Mouse (Mus musculus): ENCODE measurements around the gene Nos1.
A peak's percentile ranks its signal among the peaks of the same experiment; 100 is the strongest.

The Nos1 gene

GRCm38 (mm10) chr5:117780681-117781080 is at the start of gene Nos1:
Nos1 (plus strand) TSS chr5:117781032.
- DNase-seq, result no peak

- no peak for DNase-seq
These were observed 49.5 kb upstream of the Nos1 start for GRCm38 (mm10) chr5:117731311-117731710.

DNA sequence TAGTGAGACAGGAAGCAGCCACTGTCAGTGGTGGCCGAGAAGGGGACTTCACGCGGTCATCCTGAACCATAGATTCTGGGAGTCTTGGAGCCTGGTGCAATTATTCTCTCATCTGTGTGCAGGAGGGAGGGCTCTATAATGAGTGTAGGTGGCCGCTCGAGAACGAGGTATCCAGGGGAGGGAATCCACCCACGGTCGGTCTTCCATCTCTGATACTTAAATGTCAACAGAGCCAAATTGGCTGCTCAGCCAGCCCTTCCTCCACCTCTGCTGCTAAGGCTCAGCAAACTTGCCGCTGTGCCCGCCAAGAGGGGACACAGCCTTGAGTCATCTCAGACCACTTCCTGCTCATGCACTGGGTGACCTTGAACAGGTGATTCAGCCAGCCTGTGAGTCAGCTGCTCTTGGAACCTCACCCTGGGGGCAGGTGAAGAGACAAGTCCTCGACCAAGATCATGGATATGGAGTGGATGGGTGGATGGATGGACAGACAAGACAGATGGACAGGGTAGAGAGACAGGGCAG is 36.1 kb upstream of the Nos1 start:
- no peak for DNase-seq

DNA sequence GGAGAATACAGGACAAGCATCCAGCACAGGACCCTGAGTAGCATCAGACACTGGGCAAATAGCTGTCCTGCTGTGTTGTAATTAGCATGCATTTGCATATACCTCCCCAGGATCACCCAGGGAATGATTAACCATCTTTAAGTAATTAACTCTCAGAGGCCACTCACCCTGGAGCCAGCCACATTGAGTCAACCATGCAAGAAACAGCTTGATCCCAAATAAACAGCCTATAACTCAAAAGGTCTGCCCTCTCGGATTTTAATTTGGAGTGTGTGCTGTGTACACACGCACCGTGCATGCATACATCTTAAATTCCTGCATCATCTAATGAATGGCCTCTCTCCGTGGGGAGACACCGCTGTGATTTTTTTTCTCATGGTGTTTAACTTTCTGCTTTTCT is 31.5 kb upstream of the Nos1 start:
- no peak for DNase-seq

- no peak for DNase-seq
These were observed 22.9 kb upstream of the Nos1 start for GRCm38 (mm10) chr5:117757696-117758482.

DNA sequence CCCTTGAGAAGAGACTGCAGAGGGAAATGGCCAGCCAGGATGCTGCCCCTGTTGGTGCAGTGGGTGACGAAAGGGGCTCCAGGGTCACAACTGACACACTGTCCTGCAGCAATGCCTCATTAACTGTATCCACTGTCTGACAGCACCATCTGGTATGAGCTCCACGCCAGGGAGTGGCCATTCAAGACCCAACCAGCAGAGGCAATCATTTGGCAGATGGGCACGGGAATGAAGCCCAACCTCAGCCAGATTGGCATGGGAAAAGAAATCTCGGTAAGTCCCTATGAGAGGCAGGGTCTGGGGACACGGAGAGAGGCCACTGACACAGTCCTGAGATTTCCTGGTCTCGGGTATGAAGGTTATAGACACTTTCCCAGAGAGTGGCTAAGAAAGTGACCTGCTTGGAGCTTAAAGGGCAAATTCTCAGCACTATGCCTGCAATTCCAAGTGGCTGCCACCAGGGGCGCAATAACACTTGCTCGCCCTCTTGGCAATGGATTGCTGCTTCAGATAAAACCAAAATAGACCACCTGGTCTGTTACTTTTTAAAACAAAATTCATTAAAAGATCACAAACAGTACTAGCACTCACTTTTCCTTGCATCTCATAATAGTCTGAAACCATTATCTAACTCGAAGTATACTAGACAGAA is 19.5 kb upstream of the Nos1 start:
- DNase-seq, result no peak

- no peak for DNase-seq
These were observed 16.3 kb upstream of the Nos1 start for GRCm38 (mm10) chr5:117764496-117764895.

GRCm38 (mm10) chr5:117779175-117779574 is 1.7 kb upstream of the Nos1 start:
- peak in 1 of 2 experiments; percentile 17 for DNase-seq

- no peak for DNase-seq
These were observed 346 bp downstream of the Nos1 start for GRCm38 (mm10) chr5:117781178-117781577.

GRCm38 (mm10) chr5:117790071-117790470 is 9.2 kb downstream of the Nos1 start:
- no peak for DNase-seq

- no peak for DNase-seq
These were observed 11.0 kb downstream of the Nos1 start for GRCm38 (mm10) chr5:117791875-117792274.

- no peak for DNase-seq
These were observed 20.0 kb downstream of the Nos1 start for GRCm38 (mm10) chr5:117800849-117801248.

DNA sequence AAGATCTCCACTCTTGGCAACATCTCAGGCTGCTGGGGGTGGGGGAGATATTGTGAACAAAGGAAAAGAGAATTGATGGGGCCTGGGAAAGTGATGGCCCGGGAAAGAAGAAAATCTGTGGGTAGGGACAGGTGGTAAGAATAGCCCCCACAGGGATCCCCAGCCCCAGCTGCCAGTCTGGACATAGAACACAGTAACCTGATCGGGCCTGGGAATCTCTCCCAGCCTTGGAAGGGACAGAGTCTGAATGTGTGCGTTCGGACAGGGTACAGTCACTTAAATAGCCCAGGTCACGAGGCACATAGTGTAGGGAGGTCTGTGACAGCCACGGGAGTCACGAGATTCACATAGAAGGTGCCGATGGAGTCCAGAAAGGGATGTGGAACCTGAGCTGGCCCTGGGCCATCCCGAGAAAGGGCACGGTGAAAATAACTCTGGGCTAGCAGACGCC is 21.3 kb downstream of the Nos1 start:
- DNase-seq, result peak; percentile 32 to 42

GRCm38 (mm10) chr5:117803551-117803950 is 22.7 kb downstream of the Nos1 start:
- DNase-seq, result no peak

DNA sequence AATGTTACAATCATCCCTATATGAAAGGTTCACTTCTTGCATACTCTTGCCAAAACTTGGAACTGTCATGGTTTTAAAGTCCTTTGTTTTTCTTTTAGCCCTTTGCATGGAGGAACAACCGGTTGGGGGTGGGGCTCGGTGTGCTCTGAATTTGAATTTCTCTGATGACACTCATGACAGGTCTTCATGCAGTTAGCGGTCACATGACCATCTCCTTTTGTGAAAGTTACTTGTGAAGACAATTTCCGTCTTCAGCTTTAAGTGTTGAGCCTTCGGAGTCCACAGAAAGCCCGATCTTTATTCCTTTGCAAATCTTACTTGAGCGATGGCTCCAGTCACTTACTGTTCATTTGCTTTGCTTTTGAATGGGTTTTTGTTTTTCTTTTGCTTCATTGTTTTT is 30.1 kb downstream of the Nos1 start:
- no peak for DNase-seq

- no peak for DNase-seq
These were observed 38.0 kb downstream of the Nos1 start for GRCm38 (mm10) chr5:117818800-117819199.

- DNase-seq, result no peak
These were observed 39.6 kb downstream of the Nos1 start for GRCm38 (mm10) chr5:117820445-117820844.

GRCm38 (mm10) chr5:117823811-117824210 is 43.0 kb downstream of the Nos1 start:
- no peak for DNase-seq

DNA sequence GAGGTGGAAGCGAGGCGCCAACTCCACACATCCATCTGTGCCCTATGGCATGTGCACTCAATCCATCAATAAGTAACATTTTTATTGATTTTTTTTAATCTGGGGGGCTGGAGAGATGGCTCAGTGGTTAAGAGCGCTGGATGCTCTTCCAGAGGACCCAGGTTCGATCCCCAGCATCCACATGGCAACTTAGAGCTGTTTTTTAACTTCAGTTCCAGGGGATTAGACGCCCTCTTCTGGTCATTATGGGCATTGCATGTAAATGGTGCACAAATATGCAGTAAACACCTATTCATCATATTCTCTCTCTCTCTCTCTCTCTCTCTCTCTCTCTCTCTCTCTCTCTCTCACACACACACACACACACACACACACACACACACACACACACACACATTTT is 43.7 kb downstream of the Nos1 start:
- no peak for DNase-seq

GRCm38 (mm10) chr5:117825336-117825735 is 44.5 kb downstream of the Nos1 start:
- DNase-seq, result no peak

GRCm38 (mm10) chr5:117827366-117827765 is 46.5 kb downstream of the Nos1 start:
- no peak for DNase-seq

DNA sequence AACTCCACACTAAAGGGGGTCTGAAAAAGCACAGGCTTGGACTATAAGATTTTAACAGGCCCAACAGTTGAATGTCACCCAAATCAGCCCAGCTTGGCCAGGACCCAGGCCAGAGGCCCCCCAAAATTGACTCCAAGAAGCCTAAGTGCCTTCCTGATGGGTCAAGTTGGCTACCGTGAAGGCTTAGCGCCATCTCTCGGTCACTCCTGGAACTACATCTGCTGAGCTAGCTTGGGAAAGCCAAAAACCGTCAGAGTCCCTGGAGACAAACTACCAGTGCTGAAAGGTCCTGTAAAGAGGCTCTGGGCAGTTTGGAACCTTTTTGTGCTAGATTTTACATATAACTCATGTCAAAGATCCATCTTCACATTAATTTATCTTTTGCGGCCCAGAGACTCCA is 56.1 kb downstream of the Nos1 start:
- peak; percentile 77 to 86 for DNase-seq

GRCm38 (mm10) chr5:117837731-117838130 is 56.9 kb downstream of the Nos1 start:
- DNase-seq, result no peak

- no peak for DNase-seq
These were observed 58.7 kb downstream of the Nos1 start for GRCm38 (mm10) chr5:117839501-117839900.

All from cerebellum, adult 18-20 months (tissue).